Mouse (Mus musculus) CD4-positive, CD25-positive, alpha-beta regulatory T cell, adult 4 months (primary cell): ENCODE data around the gene Lrp6. TPM values are rescaled to one million over a fixed set of nuclear protein-coding genes. Genes with fewer than 3 reads are reported as not detected.
A peak's percentile ranks its signal among the peaks of the same experiment; 100 is the strongest.

Experiments used
- ATAC-seq: one replicate; pipeline ENCODE4 v1.8.0; 2017
- polyA plus RNA-seq, 2 experiments: library from polyadenylated mRNA; unstranded; fragments of 100-300 nt; shearing (Covaris generic); gene quantifications; one replicate each; pipeline ENCODE4 v1.2.1; 2017

Gene Lrp6
- polyA plus RNA-seq, 2 experiments from 2014 or later = 6.3 to 8.6 TPM

DNA sequence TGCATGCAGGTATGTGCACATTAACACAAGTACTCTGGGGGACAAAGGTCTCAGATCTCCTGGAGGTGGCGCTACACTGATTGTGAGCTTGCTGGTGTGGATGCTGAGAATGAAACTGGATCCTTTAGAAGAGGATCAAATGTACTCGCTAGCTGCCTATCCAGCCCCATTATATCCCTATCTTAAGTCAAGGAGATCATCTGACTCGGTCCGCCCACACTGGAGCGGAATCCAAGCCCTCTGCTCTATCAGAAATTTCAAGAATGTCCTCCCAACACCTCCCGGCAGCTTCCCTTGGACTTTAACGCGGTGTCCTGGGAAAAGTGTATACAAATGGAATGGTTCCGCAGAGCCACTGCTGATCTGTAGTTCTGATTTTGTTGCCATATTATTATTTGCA lies 77.1 kb downstream of the Lrp6 start:
- no peak for ATAC-seq

DNA sequence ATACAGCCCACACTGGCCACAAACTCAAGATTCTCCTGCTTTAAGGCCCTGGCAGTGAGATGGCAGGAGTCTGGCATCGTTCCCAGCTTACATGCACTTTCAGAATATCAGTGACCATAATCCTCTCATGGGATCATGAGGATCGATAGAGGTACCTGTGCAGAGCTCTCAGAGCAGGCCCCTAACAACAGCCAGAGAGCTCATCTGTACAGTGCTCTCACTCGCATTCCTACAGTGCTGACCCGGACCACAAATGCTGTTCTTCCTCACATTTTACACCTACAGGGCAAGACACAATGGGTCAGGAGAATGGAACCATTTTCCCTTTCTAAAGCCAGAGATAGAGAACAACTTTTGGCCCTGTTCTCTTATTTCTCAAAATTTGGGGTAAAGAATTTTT lies 77.6 kb downstream of the Lrp6 start:
- no peak for ATAC-seq

DNA sequence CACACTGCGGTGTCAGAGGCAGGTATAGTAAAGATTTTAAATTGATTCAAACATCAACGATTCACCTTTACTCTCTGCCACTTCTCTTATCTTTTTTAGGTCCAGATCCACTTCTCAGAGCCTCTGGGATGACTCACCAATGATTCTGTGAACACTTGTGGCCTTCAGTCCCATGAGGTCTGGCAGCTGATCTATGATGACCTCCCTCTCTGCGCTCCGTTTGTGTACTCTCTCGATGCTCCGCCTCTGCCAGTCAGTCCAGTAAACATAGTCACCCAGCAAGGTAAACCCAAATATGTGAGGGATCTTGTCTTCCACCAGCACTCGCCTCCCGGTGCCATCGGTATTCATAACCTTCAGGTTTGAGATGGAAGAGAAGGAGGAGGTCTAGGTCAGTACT lies 80.4 kb downstream of the Lrp6 start:
- no peak for ATAC-seq

DNA sequence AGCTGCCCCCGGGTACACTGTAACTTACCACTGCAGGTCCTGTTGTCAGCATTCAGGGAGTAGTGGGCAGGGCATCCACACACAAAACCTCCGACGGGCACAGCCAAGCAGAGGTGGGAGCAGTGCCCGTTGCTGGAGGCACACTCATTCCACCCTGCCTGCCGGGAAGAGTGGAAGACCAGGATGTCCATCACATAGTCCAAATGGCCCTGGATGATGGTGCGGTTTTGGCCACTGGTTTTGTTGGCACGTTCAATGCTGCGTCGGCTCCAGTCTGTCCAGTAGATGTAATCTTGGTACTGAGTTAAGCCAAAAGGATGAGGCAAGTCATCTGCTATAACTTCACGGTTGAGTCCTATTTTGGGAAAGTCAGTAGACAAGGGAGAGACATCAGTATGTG lies 87.3 kb downstream of the Lrp6 start:
- ATAC-seq = no peak

DNA sequence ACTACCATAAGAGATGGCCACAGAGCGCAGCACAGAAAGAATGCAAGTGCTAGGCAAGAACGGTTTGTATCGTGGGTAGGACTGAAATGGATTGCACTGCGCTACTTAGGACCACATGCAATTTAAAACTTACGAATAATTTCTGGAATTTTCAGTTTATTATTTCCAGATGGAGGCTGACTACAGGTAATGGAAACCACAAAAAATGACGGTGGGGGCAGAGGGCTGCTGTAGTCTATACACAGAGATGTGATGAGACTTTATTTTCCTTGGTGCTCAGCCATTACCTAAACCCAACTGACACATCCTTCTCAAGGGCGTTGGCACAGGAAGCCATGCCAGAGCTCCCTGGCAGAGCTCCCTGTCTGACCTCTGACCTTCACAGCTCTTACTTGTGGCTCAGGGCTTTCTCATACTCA lies 93.6 kb downstream of the Lrp6 start:
- ATAC-seq = no peak

DNA sequence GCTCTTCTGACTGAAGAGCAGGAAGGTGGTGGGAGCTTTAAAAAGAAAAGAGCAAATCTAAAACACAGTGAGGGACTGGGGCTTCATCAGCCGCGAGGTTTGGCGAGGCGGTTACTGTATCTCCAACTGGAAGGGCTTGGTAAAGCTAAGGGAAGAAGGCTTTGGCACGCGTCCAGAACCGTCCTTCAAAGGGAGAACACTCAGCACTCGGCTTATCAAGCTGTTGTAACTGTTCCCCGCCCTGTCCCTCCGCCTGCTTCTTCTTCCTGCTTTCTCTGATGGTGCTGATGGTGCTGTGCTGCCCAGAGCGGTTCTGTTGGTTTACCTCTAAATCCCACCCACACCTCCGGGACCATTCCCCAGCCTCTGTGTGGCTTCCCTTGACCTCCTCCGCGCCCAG lies 95.9 kb downstream of the Lrp6 start:
- ATAC-seq = no peak

DNA sequence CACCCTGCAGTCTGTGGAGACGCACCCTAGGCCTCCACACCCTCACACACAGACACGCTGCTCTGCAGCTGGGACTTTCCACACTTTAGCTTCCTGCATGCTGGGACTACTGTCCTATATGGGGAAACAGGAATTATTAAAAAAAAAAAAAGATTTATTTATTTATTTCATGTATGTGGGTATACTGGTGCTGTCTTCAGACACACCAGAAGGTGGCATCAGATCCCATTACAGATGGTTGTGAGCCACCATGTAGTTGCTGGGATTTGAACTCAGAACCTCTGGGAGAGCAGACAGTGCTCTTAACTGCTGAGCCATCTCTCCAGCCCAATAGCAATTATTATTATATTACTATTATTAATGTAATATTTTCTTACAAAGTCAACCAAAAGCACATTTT lies 97.5 kb downstream of the Lrp6 start:
- no peak for ATAC-seq

DNA sequence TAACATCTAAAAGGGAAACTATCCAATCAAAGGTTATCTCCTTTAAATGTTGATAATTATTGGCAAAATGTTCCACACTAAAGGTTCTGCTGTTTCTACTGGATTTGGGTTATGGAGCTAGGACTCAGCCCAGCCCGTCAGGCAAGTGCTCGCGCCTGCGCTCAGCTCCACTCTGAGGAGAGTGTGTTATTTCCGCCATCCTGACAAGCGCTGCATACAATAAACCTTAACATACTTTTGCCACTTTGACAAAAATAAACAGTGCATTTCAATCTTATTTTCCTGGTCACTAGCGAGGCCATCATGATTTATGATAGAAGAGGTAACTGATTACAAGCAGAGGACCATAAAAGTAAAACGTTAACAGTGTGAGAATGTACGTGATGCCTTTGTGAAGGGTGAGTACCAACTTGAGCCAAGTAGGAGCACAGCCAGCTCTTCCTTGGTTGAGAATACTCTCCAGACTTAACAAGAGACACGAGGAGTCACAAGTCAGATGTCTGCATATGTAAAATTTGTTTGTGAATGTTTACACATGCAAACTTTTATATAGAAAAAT lies 100.0 kb downstream of the Lrp6 start:
- ATAC-seq = no peak

DNA sequence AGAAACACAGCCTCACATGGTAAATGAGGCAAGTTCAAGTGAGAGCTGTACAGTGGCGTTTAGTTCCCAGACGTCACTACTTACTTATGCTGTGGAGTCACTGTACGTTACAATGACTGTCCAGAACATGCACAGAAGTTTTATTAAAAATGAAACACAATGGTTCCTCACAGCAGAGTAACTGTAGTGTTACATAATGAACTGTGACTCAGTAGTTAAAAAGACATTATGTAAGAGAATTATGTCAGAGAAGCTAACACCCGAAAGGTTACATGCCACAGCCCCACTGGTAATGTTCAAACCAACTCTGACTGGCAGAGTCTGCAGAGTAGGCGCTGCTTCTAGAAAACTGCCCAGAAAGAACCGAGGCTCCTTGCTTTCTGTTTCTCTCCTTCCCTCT lies 105.6 kb downstream of the Lrp6 start:
- no peak for ATAC-seq

DNA sequence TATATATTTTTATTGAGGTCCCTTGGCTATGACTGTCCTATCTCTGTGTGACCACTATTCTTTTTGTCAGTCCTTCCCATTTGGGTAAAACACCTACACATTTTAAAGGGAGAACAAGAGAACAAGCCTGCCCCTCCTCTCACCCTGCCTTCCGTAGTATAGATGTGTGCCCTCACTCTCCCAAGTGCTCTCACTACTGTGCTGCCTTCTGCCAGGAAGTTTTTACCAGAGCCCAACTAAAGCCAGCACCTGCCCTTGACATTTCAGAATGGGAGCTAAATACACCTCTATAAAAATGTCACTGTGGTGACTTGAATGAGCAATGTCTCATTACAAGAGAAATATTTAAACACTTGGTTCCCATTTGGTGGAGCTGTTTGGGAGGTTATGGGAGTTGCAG lies 108.4 kb downstream of the Lrp6 start:
- ATAC-seq = no peak

DNA sequence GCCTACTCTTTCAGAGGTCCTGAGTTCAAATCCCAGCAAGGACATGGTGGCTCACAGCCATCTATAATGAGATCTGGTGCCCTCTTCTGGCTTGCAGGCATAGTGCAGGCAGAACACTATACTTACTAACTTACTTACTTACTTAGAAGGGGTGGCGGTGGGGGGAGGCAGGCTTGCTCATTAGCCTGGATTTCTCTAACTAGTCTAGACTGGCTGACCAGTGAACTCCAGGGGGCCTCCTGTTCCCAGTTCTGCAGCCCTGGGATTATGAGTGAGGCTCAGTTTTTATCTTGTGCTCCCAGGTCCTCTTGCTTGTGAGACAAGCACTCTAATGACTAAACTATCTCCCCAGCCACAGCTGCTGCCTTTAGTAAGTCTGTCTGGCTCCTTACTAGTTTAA lies 112.7 kb downstream of the Lrp6 start:
- ATAC-seq = no peak

DNA sequence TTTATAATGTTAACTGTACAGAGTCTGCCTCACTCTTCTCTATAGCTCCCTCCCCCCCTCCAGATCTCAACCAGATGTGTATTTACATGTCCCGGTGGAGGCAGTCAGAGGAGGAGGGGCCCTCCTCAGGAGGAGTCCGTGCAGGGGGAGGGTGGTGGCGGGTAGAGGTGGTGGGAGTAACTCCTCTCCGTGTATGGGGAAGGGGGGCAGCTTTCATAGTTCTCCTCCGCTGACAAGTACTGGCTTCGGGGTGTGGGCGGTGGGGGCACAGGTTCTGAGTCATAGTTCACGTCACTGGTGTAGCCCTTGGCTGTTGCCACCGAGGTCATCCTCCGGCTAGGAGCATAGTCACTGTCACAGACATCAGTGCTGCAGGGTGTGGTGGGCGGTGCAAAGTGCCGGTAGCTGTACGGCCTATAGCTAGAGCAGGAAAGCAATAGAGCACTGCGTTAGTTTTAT lies 116.1 kb downstream of the Lrp6 start:
- ATAC-seq = peak; percentile 62

DNA sequence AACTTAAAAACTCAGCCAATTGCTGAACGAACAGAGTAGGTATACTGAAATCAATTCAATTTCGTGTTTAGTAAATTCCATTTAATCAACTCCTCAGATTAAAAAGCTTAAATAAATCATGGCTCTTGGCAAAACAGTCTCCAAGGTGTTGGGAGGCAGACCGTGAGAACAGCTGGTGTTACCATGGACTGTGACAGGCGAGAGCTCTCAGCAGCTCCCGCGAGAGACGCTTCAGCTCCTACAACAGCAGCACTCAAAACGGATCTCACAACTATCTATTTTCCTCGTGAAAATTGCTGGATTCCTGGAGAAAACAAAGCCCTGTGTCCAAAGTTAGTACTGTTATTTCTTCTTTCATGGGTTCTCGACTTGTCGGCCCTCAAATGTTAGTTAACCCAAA lies 116.8 kb downstream of the Lrp6 start:
- no peak for ATAC-seq

DNA sequence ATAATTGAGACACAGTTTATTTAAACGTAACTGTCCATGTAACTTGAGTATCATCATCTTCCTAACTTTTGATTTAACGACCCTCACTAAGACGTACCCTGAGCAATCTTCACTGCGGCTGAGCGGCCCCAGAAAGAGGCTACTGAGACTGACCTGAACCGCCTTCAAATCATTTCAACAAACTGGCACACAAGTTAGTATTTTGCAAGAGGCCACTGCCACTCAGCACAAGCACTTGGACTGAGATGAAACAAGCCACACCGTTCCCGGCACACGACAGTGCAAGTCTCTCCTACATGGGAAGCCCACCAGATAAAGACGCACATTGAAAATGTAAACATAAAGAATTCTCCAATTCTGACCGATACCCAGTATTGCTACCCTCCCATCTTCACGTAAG lies 118.3 kb downstream of the Lrp6 start:
- no peak for ATAC-seq

DNA sequence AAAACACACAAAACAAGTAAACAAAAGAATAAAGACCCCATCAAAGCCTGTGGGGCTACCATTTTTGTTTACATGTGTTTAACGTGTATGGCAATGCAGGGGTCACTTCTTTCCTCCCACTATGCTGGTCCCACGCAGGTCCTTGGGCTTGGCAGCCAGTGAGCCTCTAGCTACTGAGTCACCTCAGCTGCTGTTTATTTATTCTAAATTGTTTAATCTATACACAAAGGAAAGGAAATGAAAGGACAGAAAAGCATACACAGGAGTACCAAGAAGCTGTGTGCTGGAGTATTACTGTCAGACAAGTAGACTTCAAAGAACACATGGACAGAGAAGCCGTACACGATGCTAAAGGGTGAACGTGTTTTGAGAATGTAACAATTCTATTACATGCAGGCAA lies 122.8 kb downstream of the Lrp6 start:
- ATAC-seq = no peak

DNA sequence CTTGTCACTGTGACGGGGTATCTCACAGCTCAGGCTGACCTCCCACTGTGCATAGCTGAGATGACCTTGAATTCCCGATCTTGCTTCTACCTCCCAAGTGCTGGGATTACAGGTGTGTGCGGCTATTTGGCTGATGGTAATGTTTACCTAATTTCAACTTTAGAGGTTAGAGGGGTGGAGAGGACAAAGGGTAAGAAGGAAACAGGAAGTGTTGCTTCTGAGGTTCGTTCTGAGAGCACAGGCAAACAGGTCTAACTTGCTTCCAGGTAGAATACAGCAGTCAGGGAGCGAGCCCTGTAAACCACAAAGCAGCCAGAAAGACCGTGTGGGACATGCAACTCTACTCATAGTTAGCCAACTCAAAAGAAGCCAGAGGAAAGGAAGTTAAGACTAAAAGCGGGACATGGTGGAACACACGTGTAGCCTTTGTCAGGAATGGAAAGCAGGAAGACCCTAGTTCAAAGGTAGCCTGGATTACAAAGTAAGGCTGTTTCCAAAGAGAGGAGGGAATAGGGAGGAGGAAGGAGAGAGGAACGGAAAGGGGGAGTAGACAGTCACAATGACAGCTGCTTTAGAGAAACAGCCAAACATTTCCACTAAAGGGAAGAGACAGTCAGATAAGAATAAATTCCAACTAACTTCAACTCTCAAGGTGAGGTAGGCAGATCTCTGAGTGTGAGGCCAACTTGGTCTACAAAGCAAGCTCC lies 123.4 kb downstream of the Lrp6 start:
- ATAC-seq = no peak

DNA sequence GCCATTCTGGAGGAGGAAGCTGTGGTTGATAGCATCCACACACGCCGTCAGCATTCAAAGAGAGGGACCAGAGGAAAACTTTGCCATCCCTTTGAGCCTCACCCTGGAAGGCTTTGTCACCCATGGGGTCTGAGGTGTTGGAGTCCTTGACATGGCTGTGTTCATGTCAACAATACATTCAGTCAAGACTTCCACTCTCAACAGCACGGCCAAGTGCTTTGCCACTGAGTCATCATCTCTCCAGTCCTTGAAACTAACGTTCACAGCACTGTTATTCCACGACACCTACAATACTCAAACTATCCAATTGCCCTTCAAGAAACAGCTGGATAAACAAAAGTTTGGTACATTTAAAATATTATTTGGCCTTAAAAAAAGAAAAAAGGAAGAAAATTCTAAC lies 124.5 kb downstream of the Lrp6 start:
- no peak for ATAC-seq

DNA sequence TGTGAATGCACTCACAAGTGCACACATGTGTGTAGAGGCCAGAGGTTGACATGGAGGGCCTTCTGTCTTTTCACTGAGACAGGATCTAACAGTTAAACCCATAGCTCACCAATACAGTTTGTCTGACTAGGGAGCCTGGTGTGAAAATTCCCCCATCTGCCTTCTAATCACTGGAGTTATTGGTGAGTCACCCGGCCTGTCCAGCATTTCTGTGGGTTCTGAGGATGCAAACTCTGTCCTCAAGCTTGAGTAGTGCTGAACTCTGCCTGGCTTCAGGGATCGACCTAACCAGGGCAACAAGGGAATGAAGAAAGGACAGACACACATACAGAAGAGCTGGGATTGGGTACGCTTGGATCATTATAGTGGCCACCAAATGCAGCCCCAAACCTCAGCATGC lies 125.0 kb downstream of the Lrp6 start:
- ATAC-seq = no peak

DNA sequence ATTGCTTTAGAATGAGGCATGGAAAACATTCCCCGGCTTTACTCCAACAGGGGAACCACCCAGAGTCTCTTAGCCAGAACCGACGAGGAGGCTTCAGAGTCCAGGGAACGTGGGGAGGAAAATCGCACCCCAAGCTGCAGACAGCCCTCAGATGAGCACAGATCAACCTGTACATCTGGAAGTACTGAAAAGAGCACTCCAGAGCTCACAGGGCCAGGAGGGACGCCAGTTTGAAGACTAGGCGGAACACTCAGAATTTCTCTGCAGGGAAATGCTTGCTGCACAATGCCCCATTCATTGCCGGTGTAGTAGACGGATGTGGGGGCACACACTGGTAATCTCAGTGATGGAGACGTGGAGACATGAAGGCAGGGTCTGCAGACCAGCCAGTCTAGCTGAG lies 126.7 kb downstream of the Lrp6 start:
- ATAC-seq = no peak

DNA sequence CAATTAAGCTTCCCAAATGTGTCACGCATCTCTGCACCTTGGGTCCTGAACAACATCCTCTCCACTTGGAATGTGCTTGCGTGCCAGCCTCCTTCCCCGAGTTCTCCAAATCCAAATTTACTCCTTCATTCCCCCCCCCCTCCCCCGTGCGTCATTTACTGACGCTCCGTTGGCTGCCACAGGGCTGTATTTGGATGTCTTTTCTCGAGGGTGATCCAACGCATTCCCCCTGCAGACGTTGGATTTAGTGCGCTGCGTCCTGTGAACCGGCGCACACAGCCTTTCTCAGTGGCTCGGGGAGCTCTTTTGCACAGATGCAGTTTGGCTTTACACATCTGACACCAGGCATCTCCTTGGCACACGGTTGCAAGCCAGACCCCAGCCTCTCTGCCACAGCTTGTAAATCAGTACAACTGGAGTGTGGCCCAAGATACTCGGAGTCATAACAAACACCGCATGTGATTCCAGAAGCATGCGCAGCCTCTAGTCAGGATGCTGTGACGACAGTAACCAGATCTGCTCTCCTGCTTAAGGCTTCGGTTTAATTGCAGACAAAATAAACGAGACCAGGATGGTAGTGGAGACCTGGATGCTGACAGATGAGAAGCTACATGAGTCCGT lies 127.3 kb downstream of the Lrp6 start:
- ATAC-seq = no peak

DNA sequence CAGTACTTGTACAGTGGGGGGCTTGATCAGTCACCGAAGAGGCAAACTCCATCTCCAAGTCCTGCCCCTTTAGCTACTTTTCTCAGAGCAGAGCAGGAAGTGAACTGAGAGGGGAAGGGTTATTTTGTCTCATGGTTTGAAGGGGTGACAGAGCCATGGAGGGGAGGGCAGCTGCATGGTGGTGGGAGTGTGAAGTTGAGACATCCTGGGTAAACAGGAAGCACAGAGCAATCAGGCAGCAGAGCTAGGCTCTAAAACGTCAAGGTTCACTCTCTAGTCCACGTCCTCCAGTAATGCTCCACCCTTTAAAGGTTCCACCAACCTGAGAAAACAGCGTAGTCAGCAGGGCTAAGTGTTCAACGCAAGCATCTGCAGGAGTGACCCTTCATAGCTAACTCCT lies 129.8 kb downstream of the Lrp6 start:
- ATAC-seq = peak; percentile 61

DNA sequence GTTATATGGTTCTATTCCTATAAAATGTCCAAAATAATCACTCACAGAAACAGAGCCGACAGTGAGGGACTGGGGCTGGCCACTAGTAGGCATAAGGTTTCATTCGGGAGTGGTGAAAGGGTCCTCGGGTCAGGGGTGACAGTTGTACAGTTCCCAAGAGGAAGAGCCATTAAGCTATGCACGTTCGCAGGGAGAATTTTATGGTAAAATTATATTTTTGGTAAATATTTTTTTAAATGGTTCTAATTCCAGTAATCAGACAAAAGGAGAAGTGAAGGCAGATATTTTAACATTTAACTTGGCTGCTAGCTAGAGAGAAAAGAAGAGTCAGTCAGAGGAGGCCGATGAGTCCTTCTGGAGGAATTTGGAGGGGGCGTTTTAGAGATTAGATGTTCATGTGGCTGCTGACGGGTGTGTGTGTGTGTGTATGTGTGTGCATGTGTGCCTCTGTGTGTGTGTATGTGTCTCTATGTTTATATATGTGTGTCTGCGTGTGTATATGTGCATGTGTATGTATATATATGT lies 131.8 kb downstream of the Lrp6 start:
- no peak for ATAC-seq

DNA sequence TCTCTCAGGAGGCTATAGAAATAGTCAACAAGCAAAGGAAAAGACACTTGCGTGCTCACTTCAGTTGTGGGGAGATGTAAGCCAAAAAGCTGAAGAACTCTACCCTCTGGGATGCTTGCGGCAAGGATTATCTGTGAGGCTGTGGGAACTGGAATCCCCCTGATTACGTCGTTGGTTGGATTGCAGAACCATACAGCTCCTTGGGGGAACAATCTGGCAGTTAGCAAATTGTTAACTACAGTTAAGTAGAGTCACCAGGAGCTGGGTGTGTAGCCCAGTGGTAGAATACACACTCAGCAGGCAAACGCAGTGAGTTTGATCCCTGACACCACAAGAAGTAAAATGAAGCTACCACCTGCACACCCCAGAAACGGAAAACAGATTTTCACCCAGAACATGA lies 132.7 kb downstream of the Lrp6 start:
- no peak for ATAC-seq

DNA sequence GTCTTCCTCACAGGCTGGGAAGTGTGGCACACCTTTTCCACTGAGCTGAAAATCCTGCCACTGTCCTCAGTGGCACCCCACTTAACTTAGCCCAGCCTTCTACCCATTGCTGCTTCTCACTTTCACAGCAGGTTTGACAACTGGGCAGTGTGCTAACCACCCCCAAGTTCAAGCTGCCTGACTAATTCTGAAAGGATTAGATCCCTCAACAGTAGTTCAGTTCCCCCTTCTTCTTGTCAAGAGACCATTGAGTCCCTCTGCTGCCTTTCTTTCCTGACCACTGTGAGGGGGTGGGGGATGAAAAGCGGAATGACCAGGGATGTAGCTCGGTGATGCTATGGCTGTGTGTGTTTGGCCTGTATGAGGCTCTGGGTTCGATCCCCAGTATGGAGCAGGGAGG lies 133.5 kb downstream of the Lrp6 start:
- ATAC-seq = no peak
